Mouse (Mus musculus): ENCODE results near the gene Metap1. TPM values are rescaled to one million over a fixed set of nuclear protein-coding genes. Genes with fewer than 3 reads are reported as not detected.

The Metap1 gene
- polyA plus RNA-seq (2012; rRNA removed), result 43.1 and 46.9 TPM in 2 replicates

- peak; percentile 98 for DNase-seq (ENCODE audit: low spot score)
Measured at GRCm38 (mm10) chr3:138489327-138490033, at the start of gene Metap1. Metap1 (minus strand) TSS chr3:138489515.

- no peak for DNase-seq (ENCODE audit: low spot score)
Measured at GRCm38 (mm10) chr3:138536031-138536430, 46.7 kb upstream of the Metap1 start.

- DNase-seq (ENCODE audit: low spot score), result no peak
Measured at GRCm38 (mm10) chr3:138532764-138533163, 43.4 kb upstream of the Metap1 start.

DNA sequence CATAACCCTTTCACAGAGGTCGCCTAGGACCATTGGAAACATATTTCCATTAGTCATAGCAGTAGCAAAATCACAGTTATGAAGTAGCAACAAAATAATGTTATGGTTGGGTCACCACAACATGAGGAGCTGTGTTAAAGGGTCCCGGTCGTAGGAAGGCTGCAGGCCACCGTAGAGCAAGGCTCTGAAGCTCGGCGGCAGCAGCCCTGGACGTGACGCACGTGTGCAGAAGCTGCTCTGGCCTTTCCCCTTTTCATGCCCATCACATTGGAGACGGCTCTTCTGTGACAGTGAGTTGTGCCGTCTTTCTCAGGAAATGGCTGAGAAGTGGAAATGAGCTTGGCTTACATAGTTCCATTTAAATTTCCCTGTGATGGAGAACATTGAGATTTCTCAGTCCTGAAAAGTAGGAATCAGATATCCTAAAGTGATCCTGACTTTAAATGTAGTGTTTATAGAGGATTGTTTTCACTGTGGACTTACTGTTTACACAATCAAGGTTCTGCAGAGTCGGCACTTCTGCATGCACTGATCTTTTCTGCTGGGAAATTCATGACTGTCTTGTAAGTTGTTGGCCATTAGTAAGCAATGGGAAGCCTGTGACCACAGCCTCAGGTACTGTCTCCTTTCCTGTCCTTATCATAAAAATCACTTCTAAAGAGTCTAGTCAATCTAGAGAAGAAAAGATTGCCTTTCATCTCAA is 42.3 kb upstream of the Metap1 start:
- DNase-seq (ENCODE audit: low spot score), result no peak

GRCm38 (mm10) chr3:138530578-138531478 is 41.5 kb upstream of the Metap1 start:
- no peak for DNase-seq (ENCODE audit: low spot score)

DNA sequence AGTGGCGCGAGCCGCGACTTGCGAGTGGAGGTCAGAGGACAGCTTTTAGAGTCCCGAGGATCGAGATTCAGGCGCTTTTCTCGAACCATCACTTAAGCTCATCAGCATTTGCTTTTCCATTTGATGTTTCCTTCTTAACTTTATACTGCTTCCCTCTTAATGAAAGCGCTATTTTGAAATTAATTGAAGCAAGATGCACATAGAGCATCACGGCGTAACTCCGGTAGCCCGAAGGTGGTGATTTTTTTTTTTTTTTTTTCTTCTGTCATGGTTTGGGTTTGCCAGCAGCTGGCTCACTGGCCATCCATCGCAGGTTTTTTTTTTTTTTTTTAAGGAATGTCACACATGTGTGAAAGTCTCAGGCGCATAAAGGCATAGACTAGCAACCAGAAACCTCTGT is 39.0 kb upstream of the Metap1 start:
- DNase-seq (ENCODE audit: low spot score), result no peak

DNA sequence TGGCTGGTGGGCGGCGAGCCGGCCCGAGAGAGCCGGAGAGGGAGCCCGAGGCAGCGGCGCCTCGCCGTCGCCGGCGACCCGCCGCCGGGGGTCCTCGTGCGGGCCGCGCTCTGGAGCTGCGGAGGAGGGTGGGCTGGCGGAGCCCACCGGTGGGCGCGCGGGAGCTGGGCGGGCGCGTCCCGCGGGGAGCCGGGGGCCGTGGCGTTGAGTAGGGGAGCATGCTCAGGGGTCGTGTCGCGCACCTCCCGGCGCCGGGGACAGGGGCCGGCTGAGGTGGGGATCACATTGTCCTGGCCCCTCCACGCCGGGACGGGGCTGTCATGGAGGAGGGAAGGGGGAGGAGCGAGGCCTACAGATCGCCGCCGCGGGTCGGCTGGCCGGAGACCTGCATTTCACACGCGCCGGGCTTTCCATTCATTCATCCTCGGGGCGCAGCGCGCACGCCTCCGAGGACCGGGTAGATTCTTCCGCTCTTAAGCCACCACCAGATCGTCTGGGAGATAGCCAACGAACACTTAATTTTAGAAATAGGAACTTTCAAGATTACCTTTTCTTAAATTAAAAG is 38.4 kb upstream of the Metap1 start:
- DNase-seq (ENCODE audit: low spot score), result peak; percentile 49

DNA sequence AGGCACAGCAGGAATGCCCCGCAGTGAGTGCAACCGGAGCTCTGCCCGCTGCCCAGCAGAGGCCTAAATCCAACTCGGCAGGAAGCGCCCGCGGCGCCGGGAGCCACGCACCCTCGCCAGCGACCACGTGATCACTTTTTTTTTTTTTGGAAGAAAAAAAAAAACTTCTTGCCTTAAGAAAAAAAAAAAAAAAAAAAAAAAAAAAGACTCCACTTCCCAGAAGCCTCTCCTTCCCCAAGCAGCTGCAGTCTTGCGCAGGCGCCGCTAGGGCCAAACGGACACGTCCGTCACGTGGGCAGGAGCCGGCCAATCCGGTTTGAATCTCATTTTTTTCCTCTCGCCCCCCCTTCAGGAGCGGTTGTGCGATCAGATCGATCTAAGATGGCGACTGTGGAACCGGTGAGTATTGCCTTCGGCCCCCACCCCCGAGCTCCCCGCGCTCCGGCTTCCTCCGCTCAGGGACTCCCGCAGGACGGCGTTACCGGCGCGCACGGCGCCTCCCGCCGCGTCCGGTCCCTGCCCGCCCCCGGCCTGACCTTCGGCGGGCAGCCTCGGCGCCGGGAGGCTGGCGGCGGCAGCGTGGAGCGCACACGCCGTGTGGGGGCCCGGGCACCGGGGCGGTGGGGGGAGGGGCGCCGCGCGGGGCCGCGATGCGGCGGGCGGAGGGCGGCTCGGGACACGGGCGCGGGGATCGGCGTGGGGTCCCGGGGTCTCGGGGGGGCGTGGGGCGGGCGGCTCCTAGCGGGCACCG is 37.8 kb upstream of the Metap1 start:
- DNase-seq (ENCODE audit: low spot score), result peak; percentile 91

DNA sequence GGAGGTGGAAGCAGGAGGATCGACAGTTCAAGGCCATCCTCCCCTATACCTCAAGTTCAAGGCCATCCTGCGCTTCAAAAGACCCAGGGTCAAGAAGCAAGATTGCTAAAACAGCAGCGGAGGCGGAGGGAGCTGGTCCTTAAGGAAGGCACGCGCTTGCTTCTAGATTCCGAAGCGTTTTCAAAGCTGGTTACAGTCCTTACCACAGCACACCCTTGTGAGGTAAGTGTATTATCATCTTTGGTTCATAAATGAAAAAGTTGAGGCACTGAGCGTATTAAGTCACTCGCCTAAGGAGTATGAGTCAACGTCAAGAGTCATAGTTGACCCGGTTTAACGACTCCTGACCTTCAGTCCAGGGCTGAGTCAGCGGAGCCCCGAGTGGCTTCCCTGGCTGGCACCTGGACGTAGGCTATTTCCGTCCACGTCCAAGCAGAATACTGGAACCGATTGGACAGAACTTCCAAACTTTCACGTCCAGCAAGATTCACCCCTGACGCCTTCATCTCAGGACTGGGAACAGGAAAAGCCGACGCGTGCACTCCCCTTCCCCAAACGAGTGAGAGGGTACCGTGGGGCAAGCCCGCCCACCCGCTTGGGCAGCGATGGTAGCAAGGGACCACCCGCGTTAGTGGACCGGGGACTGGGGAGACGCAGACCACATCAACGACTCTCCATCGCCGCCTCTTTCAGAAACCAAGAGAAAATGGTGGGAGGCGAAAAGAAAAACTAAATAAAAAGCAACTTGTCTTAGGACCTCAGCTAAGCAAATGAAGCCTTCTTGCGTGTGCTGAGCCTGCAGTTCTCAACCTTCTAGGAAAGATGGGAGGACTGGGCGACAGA is 37.0 kb upstream of the Metap1 start, which contains the start of gene Eif4e:
Gene Eif4e (plus strand): TSS at position 107 of the 843 bp plus-strand sequence.
- DNase-seq (ENCODE audit: low spot score), result peak; percentile 41

GRCm38 (mm10) chr3:138525494-138525893 is 36.2 kb upstream of the Metap1 start:
- no peak for DNase-seq (ENCODE audit: low spot score)

DNA sequence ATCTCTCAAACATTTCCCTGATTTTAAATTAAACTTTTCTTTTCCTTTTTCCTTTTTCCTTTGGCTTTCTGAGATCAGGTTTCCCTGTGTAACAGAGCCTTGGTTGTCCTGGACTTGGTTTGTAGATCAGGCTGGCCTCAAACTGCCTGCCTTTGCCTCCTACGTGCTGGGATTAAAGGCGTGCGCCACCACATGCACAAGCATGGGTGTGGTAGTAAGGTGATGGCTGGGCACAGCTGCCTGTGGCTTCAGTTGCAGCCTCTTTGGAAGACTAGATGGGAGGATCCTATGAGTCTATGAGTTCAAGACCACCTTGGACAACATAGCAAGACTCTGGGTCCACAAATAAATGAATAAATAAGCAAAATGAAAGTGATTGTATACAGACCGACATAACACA is 34.6 kb upstream of the Metap1 start:
- no peak for DNase-seq (ENCODE audit: low spot score)

DNA sequence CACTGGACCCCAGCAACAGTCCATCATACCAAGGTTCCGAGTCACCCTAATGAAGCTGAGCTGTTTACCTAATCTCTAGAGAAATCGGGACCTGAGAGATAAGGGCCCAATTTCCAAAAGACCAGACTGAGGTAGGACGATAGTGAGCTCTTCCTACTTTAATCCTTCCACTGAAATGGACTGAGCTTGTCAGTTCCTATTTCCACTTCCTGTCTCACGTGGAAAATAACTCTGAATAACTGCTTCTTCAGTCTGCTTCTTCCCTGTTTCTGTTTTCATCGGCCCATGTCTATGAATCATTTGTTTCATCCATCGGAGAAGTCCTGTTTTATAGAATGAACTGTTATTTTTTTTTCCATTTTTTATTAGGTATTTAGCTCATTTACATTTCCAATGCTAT is 29.9 kb upstream of the Metap1 start:
- no peak for DNase-seq (ENCODE audit: low spot score)

GRCm38 (mm10) chr3:138517881-138518280 is 28.6 kb upstream of the Metap1 start:
- DNase-seq (ENCODE audit: low spot score), result no peak

- no peak for DNase-seq (ENCODE audit: low spot score)
Measured at GRCm38 (mm10) chr3:138515656-138516370, 26.5 kb upstream of the Metap1 start.

GRCm38 (mm10) chr3:138514749-138515148 is 25.4 kb upstream of the Metap1 start:
- DNase-seq (ENCODE audit: low spot score), result no peak

DNA sequence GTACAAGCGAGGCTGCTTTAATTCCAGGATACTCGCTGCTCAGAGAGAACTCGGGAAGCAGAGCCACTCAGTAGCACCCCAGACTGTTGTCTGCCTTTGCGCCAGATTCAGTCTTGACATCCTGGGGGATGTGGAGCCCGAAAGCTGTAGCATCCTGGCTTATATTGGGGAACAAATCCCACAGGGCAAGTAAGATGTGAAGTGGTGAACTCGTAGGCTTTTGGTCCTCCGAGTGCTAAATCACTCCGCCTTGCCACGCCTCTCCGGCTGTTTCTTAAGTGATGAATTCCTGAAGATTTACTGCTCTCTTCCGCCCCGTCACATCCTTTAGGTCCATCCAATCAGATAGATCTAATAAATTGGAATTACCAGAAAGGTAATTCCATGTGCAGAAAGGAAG is 23.9 kb upstream of the Metap1 start:
- no peak for DNase-seq (ENCODE audit: low spot score)

GRCm38 (mm10) chr3:138510471-138510870 is 21.2 kb upstream of the Metap1 start:
- no peak for DNase-seq (ENCODE audit: low spot score)

DNA sequence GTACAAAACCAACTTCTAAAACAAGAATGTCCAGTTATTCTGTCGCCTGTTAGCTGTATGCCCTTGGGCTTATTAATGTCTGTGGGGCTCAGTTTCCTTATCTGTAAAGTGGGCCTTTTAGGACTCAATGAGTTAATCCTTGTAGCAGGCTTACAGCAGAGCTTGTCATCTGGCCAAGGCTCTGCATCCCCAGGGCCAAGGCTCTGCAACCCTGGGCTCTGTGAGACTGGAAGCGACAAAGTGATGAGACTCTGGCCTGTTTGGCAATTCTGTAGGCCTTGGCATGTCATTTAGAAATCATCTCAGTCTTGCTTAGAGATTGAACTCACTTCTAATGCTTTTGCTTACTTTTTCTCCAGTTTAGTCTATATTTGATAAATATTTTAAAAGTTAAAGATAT is 20.3 kb upstream of the Metap1 start:
- DNase-seq (ENCODE audit: low spot score), result no peak

DNA sequence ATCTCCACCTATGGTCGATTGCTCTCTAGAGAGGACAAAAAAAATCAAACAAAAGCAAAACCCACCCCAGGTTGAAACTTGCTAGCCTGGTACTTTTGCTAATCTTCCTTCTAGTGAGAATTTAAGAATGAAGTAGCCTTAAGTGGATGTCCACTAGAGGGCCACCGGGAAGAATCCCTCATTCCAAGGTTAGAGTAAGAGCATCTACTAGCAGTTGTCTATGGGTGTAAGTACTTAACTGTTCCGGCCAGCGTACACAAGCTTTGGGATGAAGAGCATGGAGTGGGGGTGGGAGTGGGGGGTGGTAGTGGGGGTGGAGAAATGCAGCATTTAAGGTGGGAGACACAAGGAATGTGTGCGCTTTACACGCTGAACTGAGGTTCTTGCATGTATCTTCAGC is 17.4 kb upstream of the Metap1 start:
- no peak for DNase-seq (ENCODE audit: low spot score)

DNA sequence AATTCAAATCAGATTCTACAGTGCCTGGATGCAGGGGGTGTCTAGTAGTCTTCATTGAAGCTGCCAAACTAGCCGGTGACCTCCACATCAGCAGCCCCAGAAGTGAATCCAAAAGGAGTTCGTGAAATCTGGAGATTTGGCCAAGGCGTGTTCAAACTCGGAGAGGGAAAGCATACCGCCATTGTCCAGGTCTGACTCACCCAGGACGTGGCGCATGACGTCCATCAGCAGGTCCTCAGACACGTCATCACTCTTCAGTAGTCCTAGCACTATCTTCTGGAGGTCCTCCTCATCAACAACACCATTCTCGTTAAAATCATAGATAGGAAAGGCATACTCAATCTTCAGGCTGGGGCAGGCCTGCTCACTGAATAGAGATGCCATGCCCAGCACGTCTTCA is 14.4 kb upstream of the Metap1 start:
- no peak for DNase-seq (ENCODE audit: low spot score)

All from urinary bladder, adult 2 months (tissue).